Mouse (Mus musculus) midbrain, embryonic 15.5 days (tissue): Measurements from ENCODE around the gene Ceacam19. TPM values are rescaled to one million over a fixed set of nuclear protein-coding genes. Genes with fewer than 3 reads are reported as not detected.

Source experiments
- ATAC-seq: fragments of 200-750 bp; cut with Nextera tagmentation; replicated peaks from 2 replicates; pipeline ENCODE4 v1.8.0; 2017; ENCODE audit warnings: moderate TSS enrichment
- H3K27ac ChIP-seq: fragments of 300-500 bp; sonication (generic); 2 replicates; pipeline ENCODE4 v1.5.1; 2015; ENCODE audit warnings: mild to moderate bottlenecking, inconsistent platforms
- H3K27me3 ChIP-seq: fragments of 300-500 bp; sonication (generic); replicated peaks from 2 replicates; pipeline ENCODE4 v1.6.1; 2015; ENCODE audit warnings: inconsistent platforms
- H3K36me3 ChIP-seq: fragments of 300-500 bp; sonication (generic); replicated peaks from 2 replicates; pipeline ENCODE4 v1.6.1; 2015; ENCODE audit warnings: inconsistent platforms
- H3K4me1 ChIP-seq: fragments of 300-500 bp; sonication (generic); 2 replicates; pipeline ENCODE4 v1.6.1; 2015; ENCODE audit warnings: inconsistent platforms
- H3K4me2 ChIP-seq: fragments of 300-500 bp; sonication (generic); 2 replicates; pipeline ENCODE4 v1.6.1; 2015; ENCODE audit warnings: inconsistent platforms, mild to moderate bottlenecking, moderate library complexity
- H3K4me3 ChIP-seq: fragments of 300-500 bp; sonication (generic); 2 replicates; pipeline ENCODE4 v1.5.1; 2015; ENCODE audit warnings: mild to moderate bottlenecking, inconsistent platforms
- H3K9ac ChIP-seq: fragments of 300-500 bp; sonication (generic); 2 replicates; pipeline ENCODE4 v1.6.1; 2015; ENCODE audit warnings: mild to moderate bottlenecking, inconsistent platforms
- H3K9me3 ChIP-seq: fragments of 300-500 bp; sonication (generic); 2 replicates; pipeline ENCODE4 v1.6.1; 2016; ENCODE audit warnings: inconsistent platforms
- WGBS: fragments of 180-500 bp; shearing (Covaris S2); methylation state at CpG from one replicate; pipeline ENCODE4 v1.1.7; 2015; ENCODE audit warnings: mixed read lengths; 5-methylcytosine and 5-hydroxymethylcytosine counted together
- polyA plus RNA-seq: library from polyadenylated mRNA; unstranded; fragments of >200 nt; fragmentation: Nextera tagmentation; extraction: Ambion mirVana; gene quantifications from 2 replicates; pipeline ENCODE4 v1.2.1, GENCODE M21; 2015

Ceacam19 gene
- polyA plus RNA-seq, 1 experiment from 2014 or later = not detected

DNA sequence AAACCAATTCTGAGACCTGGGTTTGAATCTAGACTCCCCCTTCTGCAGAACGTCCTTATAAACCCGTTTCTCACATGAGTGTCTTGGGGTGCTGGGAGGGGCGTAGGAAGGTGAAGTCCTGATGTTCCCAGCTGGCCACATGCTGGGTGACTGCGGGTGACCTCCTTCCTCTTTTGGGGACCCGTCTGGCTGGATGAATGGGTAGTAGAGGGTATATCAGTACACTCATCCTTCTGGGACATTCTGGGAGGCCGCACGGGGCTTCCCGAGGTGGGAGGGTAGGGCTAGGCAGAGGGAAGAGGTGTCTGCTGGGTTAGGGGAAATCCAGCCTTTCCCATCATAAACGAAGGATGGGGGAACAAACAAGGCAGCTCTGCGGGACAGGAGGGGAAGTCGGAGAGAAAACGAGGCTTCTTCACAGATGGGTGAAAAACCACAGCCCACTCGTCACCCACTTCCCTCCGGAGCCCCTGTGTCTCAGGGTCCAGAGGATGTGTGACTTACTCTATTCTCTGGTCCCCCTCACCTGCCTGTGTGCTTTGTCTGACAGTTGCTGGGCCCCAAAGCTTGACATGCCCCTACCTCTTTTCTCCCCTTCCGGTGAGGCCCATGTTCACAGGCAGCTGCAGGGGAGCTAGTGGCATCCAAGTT, 43.1 kb downstream of the Ceacam19 start:
- H3K4me2 ChIP-seq = no peak overlapping the region
- no peak for ATAC-seq
- no peaks in the 10 kb centered on the region for H3K36me3 ChIP-seq
- 61% methylated on average over 15 of the region's 15 CpGs for WGBS
- no peak overlapping the region for H3K9ac ChIP-seq
- no peaks in the 10 kb centered on the region for H3K9me3 ChIP-seq
- H3K4me3 ChIP-seq = no peak overlapping the region
- no peaks in the 10 kb centered on the region for H3K4me1 ChIP-seq
- H3K27me3 ChIP-seq = peaks cover 21% of the 10 kb centered on the region
- H3K27ac ChIP-seq = no peak overlapping the region

DNA sequence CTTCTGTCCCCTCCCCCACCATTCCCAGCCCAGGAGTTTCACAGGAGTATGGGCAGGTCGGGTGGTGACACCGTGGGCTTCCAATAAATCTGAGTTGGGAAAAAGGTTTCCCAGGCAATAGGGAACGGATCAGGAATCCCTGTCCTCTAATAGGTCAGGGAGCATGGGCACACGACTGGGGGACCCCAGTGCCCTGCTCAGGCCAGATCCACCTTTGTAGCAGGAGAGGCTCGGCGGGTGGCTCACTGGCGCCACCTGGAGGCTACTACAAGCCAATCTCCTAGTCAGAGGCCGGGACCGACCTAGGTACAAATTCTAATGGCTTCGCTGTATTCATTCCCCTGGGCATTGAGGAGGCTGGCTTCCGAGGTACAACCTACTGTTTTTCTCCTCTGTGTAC, 44.2 kb downstream of the Ceacam19 start:
- WGBS = 5% methylated on average over 11 of the region's 11 CpGs
- H3K27me3 ChIP-seq = peaks cover 21% of the 10 kb centered on the region

DNA sequence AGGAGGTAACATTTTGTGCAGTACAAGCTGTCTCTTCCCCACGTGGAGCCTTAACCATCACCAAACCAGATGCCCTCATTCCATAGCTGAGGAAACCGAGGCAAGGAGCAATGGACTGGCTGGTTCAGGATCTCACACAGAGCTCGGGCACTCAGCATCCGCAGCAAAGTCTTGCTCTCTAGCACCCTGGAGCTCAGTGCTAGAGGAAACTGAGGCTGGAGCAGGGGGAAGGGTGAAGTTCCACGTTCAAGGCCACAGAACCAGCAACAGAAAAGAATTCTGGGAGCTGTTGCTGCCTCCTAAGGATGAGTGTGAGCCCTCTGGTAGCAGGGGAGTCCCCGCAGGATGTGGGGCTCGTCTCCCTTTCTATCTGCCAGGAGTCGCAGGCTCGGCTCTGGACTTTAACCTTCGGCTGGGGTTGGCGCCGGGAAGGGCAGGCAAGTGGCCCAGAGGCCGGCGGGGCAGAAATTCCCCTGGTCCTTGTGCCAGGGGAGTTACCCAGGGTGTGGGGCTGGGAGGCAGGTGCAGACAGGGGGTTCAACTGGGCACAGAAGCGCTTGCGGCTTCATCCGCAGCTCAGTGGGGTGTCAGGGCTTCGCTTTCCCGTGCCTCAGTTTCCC, 44.8 kb downstream of the Ceacam19 start:
- H3K36me3 ChIP-seq = no peaks in the 10 kb centered on the region

More for the DNA sequence above, 44.2 kb downstream of the Ceacam19 start:
- H3K4me2 ChIP-seq = no peak overlapping the region
- H3K36me3 ChIP-seq = no peaks in the 10 kb centered on the region
- H3K4me3 ChIP-seq = no peak overlapping the region
- no peak overlapping the region for H3K9ac ChIP-seq
- no peaks in the 10 kb centered on the region for H3K9me3 ChIP-seq
- peak; percentile 65 for ATAC-seq
- H3K4me1 ChIP-seq = no peaks in the 10 kb centered on the region
- H3K27ac ChIP-seq = no peak overlapping the region

DNA sequence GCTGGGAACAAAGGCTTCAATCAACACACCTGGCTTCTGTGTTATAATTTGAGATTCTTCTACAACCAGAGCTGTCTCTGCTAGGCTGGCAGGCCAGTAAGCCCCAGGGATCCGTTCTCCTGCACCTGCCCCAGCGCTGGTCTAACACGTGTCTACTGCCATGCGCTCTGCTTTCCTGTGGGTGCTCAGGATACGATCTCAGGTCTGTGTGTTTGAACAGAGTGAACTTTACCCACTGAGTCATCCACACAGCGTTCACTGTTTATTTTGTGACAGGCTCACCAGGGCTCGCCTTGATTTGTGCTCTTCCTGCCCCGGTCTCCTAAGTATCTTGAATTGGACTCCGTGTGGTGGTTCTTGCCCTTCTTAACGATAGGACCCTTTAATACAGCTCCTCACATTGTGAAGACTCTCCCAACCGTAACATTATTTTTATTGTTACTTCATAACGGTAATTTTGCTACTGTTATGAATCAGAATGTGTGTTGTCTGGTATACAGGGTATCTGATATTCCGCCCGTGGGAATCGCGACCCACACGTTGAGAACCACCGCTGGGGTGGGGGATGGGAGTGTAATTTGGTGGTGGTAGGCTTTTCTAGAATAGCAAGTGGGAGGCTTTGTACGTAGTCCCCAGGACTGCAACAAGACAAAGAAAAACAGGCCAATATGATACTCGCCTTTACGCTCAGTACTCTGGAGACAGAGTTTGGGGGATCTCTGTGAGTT, 45.9 kb downstream of the Ceacam19 start:
- H3K27me3 ChIP-seq = peaks cover 21% of the 10 kb centered on the region
- no peaks in the 10 kb centered on the region for H3K9me3 ChIP-seq
- H3K27ac ChIP-seq = no peak overlapping the region
- no peak for ATAC-seq
- 83% methylated on average over 21 of the region's 21 CpGs for WGBS
- H3K9ac ChIP-seq = no peak overlapping the region
- H3K36me3 ChIP-seq = no peaks in the 10 kb centered on the region
- H3K4me2 ChIP-seq = no peak overlapping the region
- H3K4me1 ChIP-seq = no peaks in the 10 kb centered on the region
- H3K4me3 ChIP-seq = no peak overlapping the region

More for the DNA sequence above, 44.8 kb downstream of the Ceacam19 start:
- ATAC-seq = no peak
- Histone ChIP-seq H3K9ac (no peak overlapping the region), H3K27ac (no peak overlapping the region), H3K9me3 (no peaks in the 10 kb centered on the region), H3K4me3 (no peak overlapping the region), H3K27me3 (peaks cover 21% of the 10 kb centered on the region), H3K4me2 (no peak overlapping the region), H3K4me1 (no peaks in the 10 kb centered on the region)
- 28% methylated on average over 19 of the region's 19 CpGs for WGBS

DNA sequence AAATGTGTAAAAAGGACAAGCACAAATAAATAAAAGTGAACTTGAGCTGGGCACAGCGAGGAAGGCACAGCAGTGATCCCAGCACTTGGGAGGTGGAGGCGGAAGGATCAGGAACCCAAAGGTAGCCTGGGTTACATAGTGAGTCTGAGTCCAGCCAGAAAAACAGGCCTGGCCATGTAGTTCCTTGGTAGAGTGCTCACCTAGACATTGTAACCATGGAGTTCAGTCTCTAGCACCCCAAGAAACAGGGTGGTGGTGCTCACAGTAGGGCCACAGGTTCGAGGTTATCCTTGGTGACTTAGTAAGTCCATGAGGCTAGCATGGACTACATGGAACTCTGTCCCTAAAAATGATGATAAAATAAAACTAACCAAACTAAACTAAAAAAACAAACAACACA, 46.8 kb downstream of the Ceacam19 start:
- Histone ChIP-seq H3K27me3 (peaks cover 21% of the 10 kb centered on the region), H3K9ac (no peak overlapping the region), H3K4me1 (no peaks in the 10 kb centered on the region), H3K4me3 (no peak overlapping the region), H3K36me3 (no peaks in the 10 kb centered on the region), H3K27ac (no peak overlapping the region), H3K4me2 (no peak overlapping the region), H3K9me3 (no peaks in the 10 kb centered on the region)
- no peak for ATAC-seq
- 78% methylated on average over 3 of the region's 3 CpGs for WGBS

DNA sequence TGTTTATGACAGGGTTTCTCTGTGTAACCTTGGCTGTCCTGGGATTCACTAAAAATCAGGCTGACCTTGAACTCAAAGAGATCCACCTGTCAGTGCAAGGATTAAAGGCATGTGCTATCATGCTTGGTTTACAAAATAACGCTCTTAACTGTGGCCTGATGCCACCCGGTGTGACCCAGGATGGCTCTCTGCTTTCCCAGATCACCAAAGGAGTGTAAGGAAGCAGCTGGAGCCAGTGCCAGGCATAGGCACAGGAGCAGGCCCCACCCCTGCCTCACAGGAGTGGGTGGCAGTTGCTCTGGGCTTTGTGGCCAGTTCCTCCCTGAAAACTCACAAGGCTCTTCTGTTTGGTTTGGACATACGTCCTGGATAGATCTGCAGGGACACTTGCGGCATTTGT, 47.4 kb downstream of the Ceacam19 start:
- H3K9ac ChIP-seq = no peak overlapping the region
- no peaks in the 10 kb centered on the region for H3K4me1 ChIP-seq
- no peak for ATAC-seq
- no peak overlapping the region for H3K4me3 ChIP-seq
- H3K27ac ChIP-seq = no peak overlapping the region
- H3K27me3 ChIP-seq = peaks cover 21% of the 10 kb centered on the region
- no peak overlapping the region for H3K4me2 ChIP-seq
- H3K36me3 ChIP-seq = no peaks in the 10 kb centered on the region
- H3K9me3 ChIP-seq = no peaks in the 10 kb centered on the region
- WGBS = 85% methylated on average over 4 of the region's 4 CpGs

DNA sequence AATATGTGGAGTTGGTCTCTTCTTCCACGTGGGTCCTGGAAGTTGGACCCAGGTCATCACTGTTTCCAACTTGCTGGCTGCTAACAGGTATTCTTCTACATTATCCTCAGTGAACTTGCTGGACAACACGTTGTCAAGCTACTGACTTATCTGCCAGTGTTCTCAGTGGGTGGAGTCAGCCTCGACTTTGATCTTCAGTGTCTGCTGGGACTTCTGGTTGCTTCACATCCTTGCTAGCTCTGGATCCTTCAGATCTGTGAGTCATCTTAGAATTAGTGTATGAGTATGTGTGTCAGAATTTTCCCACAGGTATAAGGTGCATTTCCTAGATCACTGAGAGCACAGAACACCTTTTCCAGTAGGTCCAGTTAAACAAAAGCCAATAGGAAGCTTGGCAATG, 50.9 kb downstream of the Ceacam19 start:
- H3K4me3 ChIP-seq = no peak overlapping the region
- H3K9ac ChIP-seq = no peak overlapping the region
- no peak overlapping the region for H3K4me2 ChIP-seq
- H3K27ac ChIP-seq = no peak overlapping the region
- no peaks in the 10 kb centered on the region for H3K9me3 ChIP-seq
- H3K27me3 ChIP-seq = no peaks in the 10 kb centered on the region
- H3K36me3 ChIP-seq = no peaks in the 10 kb centered on the region
- WGBS = 72% methylated on average over 3 of the region's 3 CpGs
- no peak for ATAC-seq
- no peaks in the 10 kb centered on the region for H3K4me1 ChIP-seq

DNA sequence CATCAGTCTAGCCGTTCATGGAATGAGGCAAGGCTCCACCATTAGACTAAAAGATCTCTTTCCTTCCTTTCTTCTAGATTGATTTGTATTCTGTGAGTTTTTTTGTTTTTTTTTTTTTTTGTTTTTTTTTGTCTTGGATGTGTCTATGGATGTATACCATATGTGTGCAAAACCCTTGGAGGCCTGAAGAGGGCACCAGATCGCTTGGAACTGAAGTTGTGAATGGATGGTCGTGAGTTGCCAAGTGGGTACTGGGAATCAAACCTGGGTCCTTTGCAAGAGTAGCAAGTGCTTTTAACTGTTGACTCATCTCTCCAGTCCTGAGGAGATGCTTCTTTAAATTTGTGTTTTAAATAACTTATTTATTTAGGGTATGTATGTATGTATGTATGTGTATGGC, 53.7 kb downstream of the Ceacam19 start:
- H3K9me3 ChIP-seq = no peaks in the 10 kb centered on the region
- no peak overlapping the region for H3K27ac ChIP-seq
- H3K4me1 ChIP-seq = no peaks in the 10 kb centered on the region
- ATAC-seq = no peak
- H3K4me3 ChIP-seq = no peak overlapping the region
- H3K27me3 ChIP-seq = no peaks in the 10 kb centered on the region
- no peaks in the 10 kb centered on the region for H3K36me3 ChIP-seq
- WGBS = 69% methylated on average over 3 of the region's 3 CpGs
- no peak overlapping the region for H3K9ac ChIP-seq
- H3K4me2 ChIP-seq = no peak overlapping the region

DNA sequence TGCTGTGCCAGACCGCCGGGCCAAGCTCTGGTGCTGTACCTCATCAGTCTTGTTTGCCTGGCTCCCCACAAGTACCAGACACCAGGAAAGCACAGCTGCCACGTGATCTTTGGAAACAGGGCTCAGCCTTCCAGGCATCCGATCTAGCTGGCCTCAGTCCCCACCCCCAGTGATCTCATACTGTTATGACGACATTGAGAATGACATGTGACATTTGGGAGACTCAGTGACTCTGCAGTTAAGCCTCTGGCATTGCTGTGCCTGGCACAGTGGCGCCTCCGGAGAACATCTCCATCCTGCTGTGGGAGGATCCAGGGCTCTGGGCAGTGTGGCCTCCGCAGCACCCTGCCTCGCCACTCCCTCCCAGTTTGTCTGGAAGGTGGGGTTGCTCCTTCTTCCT, 55.9 kb downstream of the Ceacam19 start:
- Histone ChIP-seq H3K4me1 (no peaks in the 10 kb centered on the region), H3K27me3 (no peaks in the 10 kb centered on the region), H3K9me3 (no peaks in the 10 kb centered on the region), H3K4me3 (no peak overlapping the region), H3K9ac (no peak overlapping the region), H3K4me2 (no peak overlapping the region), H3K27ac (no peak overlapping the region), H3K36me3 (no peaks in the 10 kb centered on the region)
- 57% methylated on average over 9 of the region's 9 CpGs for WGBS
- no peak for ATAC-seq

DNA sequence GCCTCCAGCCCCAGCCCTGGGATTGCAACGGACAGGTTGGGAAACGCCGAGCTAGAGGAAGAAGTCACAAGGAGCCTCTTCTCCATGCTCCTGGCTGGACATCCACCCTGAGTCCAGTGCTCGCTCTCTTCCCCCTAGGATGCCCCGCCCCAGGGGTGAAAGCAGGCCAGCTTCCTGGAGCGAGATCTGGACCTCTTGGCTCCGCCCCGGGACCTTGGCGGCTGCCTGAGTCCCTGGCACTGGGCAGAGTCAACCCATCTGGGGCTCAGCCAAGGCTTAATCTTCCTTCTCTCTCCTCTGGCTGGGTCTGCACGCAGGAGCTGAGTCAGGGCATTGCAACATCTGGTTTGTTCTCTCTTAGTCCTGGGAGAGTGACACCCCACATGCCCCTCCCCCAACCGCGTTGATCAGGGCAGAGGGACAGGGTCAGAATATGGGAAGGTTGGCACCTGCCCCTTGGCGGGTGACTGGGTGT, 57.0 kb downstream of the Ceacam19 start:
- no peak overlapping the region for H3K4me2 ChIP-seq
- H3K4me1 ChIP-seq = no peaks in the 10 kb centered on the region
- no peaks in the 10 kb centered on the region for H3K27me3 ChIP-seq
- H3K4me3 ChIP-seq = no peak overlapping the region
- H3K36me3 ChIP-seq = no peaks in the 10 kb centered on the region
- H3K27ac ChIP-seq = no peak overlapping the region
- H3K9ac ChIP-seq = no peak overlapping the region
- H3K9me3 ChIP-seq = no peaks in the 10 kb centered on the region
- WGBS = 33% methylated on average over 13 of the region's 13 CpGs
- ATAC-seq = 0 out of 2 replicates have a peak, but pooled peaks have one; percentile 20

DNA sequence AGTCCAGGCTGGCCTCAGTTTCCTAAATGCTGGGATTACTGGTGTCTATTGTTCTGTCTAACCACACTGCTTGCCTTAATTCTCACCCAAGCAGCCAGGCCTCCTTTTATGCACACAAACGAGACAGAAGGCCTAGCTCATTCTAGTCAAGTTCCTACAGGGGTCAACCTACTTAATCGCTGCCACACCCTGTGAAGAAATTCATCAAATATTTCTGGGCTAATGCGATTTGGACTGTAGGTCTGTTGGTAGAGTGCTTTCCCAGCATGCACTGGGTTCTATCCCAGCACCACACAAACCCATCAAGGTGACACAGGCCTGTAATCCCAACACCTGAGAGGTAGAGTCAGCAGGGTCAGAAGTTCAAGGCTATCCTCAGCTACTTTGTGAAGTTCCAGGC, 58.1 kb downstream of the Ceacam19 start:
- Histone ChIP-seq H3K9ac (no peak overlapping the region), H3K36me3 (no peaks in the 10 kb centered on the region), H3K4me2 (no peak overlapping the region), H3K27ac (no peak overlapping the region), H3K9me3 (no peaks in the 10 kb centered on the region), H3K4me3 (no peak overlapping the region), H3K4me1 (no peaks in the 10 kb centered on the region), H3K27me3 (0 out of 2 replicates have a peak, but pooled peaks cover 2% of the 10 kb centered on the region)
- ATAC-seq = no peak
- WGBS = 86% methylated on average over 3 of the region's 3 CpGs

DNA sequence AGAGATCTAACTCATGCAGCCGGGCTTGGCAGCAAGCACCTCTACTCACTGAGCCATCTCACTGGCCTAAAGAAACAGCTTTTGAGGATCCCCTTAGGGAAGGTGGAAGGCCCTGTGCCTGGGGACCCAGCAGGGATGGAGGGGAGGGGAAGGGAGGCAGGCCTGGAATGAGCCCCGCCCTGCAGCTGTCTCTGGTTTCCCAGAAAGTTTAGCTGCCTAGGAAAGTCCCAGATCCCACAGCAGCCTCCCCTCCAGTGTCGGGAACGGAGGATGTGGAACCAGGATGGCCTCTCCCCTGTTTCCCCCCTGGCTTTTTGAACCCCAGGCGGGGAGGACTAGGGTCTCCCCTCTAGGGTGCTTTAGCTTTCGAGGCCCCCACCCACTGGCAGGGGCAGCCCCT, 61.0 kb downstream of the Ceacam19 start:
- 44% methylated on average over 6 of the region's 6 CpGs for WGBS
- Histone ChIP-seq H3K4me2 (no peak overlapping the region), H3K4me1 (peaks cover 6% of the 10 kb centered on the region), H3K27me3 (peaks cover 31% of the 10 kb centered on the region), H3K36me3 (no peaks in the 10 kb centered on the region), H3K4me3 (no peak overlapping the region), H3K27ac (no peak overlapping the region), H3K9me3 (no peaks in the 10 kb centered on the region), H3K9ac (no peak overlapping the region)
- ATAC-seq = no peak
